Mouse (Mus musculus): ENCODE results near the gene Ly6g6f. TPM values are rescaled to one million over a fixed set of nuclear protein-coding genes. Genes with fewer than 3 reads are reported as not detected.
A peak's percentile ranks its signal among the peaks of the same experiment; 100 is the strongest.

The Ly6g6f gene
- polyA plus RNA-seq (2011; ENCODE audit: insufficient read length, low read depth, missing spikeins): not detected in 2 replicates

DNA sequence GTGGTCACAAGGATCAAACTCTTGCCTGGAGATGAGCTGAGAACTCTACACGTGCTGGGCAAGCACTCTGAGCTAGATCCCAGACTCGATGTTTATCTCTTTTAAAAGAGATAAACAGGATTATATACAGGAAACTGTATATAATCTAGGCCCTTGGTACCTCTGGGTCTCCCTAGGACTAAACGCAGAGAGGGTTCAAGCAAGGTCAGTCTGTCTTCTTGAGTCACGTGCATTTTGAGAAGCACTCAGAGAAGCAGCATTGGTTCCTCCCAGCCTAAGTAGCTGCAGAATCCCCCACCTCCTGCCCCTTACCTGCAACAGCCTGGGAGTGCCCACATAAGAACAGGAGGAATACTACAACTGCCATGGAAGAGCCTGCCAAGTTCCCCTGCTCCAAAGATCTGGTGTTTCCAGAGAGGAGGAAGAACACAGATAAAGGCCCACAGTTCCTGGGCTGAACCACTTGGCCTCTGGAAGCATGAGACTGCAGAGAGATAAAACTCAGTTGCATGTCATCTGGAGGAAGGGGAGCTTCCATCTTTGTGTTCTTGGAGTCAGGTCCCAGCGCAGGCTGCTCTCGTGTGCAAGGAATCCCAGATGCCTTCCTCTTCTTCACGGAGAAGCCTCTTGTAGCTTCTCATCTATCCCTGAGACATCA lies at the start of gene Ly6g6f:
Gene Ly6g6f, minus strand, starts transcription at position 403 of the 658 bp plus-strand sequence.
- Histone ChIP-seq H3K4me1 (ENCODE audit: control insufficient read depth, insufficient read depth, low read length) (0 out of 2 replicates have a peak, but pooled peaks cover 3% of the 10 kb centered on the region), H3K27ac (ENCODE audit: insufficient read depth, low read length) (no peak within 1 kb of the TSS), H3K4me3 (ENCODE audit: insufficient read depth, low read length) (no peak within 1 kb of the TSS)
- TF ChIP-seq CTCF (IDR thresholded peaks at IDR 0.05; ENCODE audit: borderline replicate concordance, insufficient read depth, low read length) (no peak), POLR2A (IDR thresholded peaks at IDR 0.05; ENCODE audit: low read depth, low read length) (no peak)

DNA sequence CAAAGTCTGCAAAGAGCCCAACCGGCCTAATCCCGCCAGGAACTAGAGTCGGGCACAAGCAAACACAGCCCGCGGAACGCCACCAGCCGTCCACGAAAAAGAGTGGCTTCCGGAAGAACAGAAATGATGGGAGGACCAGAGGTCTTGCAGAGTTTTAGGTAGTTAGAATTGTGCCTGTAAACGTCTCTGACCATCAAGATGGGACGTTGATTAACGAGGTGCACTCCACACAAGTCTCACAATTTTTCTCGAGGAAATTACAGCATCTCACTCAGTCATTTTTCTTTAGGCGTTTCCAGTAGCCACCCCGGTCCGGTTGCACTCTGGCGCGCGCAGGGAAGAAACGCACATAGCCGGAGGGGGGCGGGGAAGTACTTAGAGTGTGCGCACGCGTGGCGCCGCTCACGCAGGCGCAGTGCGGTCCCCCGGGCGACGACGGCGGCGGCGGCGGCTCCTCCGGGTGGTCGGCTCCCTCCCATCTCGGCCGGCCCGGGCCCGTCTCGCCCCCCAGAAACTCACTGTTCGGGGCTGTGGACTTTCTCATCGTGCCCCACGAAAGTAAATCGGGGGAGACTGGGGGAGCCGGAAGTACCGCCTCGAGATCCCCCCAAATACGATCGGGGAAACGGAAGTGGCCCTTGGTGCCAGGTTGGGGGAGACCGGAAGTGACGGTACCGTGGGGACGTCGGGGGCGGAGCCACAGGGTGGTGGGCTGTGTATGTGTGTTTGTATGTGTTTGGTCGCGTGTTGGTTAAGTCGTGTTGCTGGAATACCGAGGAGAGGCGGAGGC lies 49.6 kb upstream of the Ly6g6f start, which contains the start of gene Bag6:
Gene Bag6, plus strand, starts transcription at position 378 of the 790 bp plus-strand sequence.
- H3K27ac ChIP-seq (ENCODE audit: insufficient read depth, low read length): peak within 1 kb of the TSS; percentile 80
- TF ChIP-seq POLR2A (IDR thresholded peaks at IDR 0.05; ENCODE audit: low read depth, low read length) (peak; percentile 58), CTCF (IDR thresholded peaks at IDR 0.05; ENCODE audit: borderline replicate concordance, insufficient read depth, low read length) (no peak)
- peak within 1 kb of the TSS; percentile 59 for H3K4me3 ChIP-seq (ENCODE audit: insufficient read depth, low read length)
- H3K4me1 ChIP-seq (ENCODE audit: control insufficient read depth, insufficient read depth, low read length): no peaks in the 10 kb centered on the region

DNA sequence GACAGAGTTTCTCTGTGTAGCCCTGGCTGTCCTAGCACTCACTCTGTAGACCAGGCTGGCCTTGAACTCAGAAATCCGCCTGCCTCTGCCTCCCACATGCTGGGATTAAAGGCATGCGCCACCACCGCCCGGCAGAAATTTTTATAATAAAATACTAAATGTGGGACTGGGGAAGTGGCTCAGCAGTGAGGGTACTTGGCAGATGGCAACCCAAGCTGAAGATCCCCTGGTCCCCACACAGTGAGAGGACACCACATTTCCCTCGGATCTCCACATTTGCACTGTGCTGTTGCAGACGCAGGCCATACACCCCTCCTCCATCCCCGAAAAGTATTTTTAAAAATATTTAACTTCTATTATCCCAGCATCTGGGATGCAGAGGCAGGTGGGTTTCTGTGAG lies 48.1 kb upstream of the Ly6g6f start:
- H3K27ac ChIP-seq (ENCODE audit: insufficient read depth, low read length): no peak overlapping the region
- TF ChIP-seq POLR2A (IDR thresholded peaks at IDR 0.05; ENCODE audit: low read depth, low read length): no peak
- TF ChIP-seq CTCF (IDR thresholded peaks at IDR 0.05; ENCODE audit: borderline replicate concordance, insufficient read depth, low read length): no peak
- no peaks in the 10 kb centered on the region for H3K4me1 ChIP-seq (ENCODE audit: control insufficient read depth, insufficient read depth, low read length)
- H3K4me3 ChIP-seq (ENCODE audit: insufficient read depth, low read length): no peak overlapping the region

DNA sequence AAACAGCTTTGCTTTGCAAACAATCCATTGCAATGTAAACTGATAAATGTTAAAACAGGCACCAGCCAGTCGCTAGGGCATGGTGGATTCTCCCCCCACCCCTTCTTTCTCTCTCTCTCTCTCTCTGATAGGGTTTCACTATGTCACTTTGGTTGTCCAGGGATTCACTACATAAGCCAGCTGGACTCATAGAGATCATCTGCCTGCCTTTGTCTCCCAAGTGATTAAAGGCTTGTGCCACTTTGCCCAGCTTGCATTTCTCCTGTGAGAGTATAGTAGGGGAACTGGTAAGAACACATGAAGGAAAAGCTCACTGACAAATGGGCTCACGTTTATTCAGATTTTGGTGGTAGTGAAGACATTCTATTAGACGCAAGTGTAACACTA lies 46.8 kb upstream of the Ly6g6f start:
- H3K4me3 ChIP-seq (ENCODE audit: insufficient read depth, low read length): no peak overlapping the region
- 0 out of 2 replicates have a peak, but pooled peaks cover 5% of the 10 kb centered on the region for H3K4me1 ChIP-seq (ENCODE audit: control insufficient read depth, insufficient read depth, low read length)
- TF ChIP-seq POLR2A (IDR thresholded peaks at IDR 0.05; ENCODE audit: low read depth, low read length) (no peak), CTCF (IDR thresholded peaks at IDR 0.05; ENCODE audit: borderline replicate concordance, insufficient read depth, low read length) (no peak)
- H3K27ac ChIP-seq (ENCODE audit: insufficient read depth, low read length): no peak overlapping the region

DNA sequence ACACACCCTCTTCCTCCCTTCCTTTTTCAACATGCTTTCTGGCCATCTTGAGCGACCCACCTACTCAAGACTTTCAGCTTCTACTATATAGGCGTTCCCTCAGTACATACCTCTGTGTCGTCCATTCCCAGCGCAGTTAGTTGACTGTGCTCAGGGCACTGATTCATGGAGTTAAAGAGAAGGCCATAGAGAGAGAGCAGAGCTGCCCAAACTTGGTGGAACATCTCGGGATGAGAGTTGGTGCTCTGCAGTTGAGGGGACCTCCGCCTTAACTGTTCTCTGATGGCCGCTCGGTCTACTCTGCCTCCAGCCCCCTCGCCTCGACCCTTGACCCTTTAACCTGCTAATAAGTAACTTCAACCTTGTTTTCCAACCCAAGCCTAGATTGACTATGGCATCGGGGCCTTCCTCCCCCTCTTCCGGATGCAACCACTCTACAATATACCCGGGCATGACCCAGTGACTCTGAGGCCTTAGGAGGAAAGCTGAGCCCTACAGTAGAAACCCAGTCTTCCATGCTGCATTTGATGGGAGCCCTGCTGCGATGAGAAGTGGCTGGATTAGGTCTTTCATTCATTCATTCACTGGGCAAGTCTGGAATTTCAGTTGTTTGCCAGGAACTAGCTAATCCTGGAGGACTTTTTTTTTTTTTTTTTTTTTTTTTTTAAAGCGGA lies 46.2 kb upstream of the Ly6g6f start, which contains the start of gene Apom:
Gene Apom, minus strand, starts transcription at position 551 of the 674 bp plus-strand sequence.
- H3K4me1 ChIP-seq (ENCODE audit: control insufficient read depth, insufficient read depth, low read length): 0 out of 2 replicates have a peak, but pooled peaks cover 8% of the 10 kb centered on the region
- no peak for TF ChIP-seq POLR2A (IDR thresholded peaks at IDR 0.05; ENCODE audit: low read depth, low read length)
- no peak for TF ChIP-seq CTCF (IDR thresholded peaks at IDR 0.05; ENCODE audit: borderline replicate concordance, insufficient read depth, low read length)
- no peak within 1 kb of the TSS for H3K27ac ChIP-seq (ENCODE audit: insufficient read depth, low read length)
- no peak within 1 kb of the TSS for H3K4me3 ChIP-seq (ENCODE audit: insufficient read depth, low read length)

DNA sequence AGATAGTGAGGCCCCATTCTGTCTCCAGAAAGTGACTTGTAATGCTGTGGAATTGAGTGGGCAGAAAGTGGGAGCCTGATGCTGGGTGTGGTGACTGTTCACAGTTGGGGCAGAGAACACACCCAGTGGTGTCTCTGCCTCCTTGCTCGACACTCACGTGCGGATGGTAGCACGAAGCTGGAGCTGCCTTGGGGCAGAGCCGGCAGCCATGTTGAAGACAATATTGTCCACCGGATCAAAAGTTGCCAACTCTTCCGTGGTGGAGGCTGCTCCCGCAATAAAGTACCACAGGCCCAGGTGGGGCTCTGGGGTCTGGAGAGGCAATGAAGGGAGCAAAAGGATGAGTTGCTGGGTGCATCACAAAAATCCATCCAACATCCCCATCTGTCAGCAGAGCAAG lies 45.6 kb upstream of the Ly6g6f start:
- no peak for TF ChIP-seq CTCF (IDR thresholded peaks at IDR 0.05; ENCODE audit: borderline replicate concordance, insufficient read depth, low read length)
- TF ChIP-seq POLR2A (IDR thresholded peaks at IDR 0.05; ENCODE audit: low read depth, low read length): no peak
- H3K4me1 ChIP-seq (ENCODE audit: control insufficient read depth, insufficient read depth, low read length): 0 out of 2 replicates have a peak, but pooled peaks cover 8% of the 10 kb centered on the region
- H3K4me3 ChIP-seq (ENCODE audit: insufficient read depth, low read length): no peak overlapping the region
- H3K27ac ChIP-seq (ENCODE audit: insufficient read depth, low read length): no peak overlapping the region

DNA sequence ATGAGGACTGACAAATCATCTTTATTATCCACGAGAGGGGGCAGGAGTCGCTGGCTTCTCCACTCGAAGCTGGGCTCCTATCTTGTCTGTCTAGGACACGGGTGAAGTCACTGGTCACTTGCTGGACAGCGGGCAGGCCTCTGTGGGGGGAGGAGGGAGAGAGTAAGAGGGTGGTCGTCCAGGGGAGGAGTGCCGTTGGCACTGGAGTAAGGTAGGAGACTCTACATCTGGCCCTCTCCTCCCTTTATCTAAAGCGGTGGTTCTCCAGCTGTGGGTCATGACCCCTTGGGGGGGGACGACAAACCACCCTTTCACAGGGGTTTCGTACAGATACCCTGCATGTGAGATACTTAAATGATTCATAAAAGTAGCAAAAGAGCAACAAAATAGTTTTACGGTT lies 43.6 kb upstream of the Ly6g6f start:
- no peak overlapping the region for H3K27ac ChIP-seq (ENCODE audit: insufficient read depth, low read length)
- H3K4me1 ChIP-seq (ENCODE audit: control insufficient read depth, insufficient read depth, low read length): peaks cover 11% of the 10 kb centered on the region; the same call in 1 of the 2 replicates
- H3K4me3 ChIP-seq (ENCODE audit: insufficient read depth, low read length): no peak overlapping the region
- no peak for TF ChIP-seq POLR2A (IDR thresholded peaks at IDR 0.05; ENCODE audit: low read depth, low read length)
- TF ChIP-seq CTCF (IDR thresholded peaks at IDR 0.05; ENCODE audit: borderline replicate concordance, insufficient read depth, low read length): no peak

DNA sequence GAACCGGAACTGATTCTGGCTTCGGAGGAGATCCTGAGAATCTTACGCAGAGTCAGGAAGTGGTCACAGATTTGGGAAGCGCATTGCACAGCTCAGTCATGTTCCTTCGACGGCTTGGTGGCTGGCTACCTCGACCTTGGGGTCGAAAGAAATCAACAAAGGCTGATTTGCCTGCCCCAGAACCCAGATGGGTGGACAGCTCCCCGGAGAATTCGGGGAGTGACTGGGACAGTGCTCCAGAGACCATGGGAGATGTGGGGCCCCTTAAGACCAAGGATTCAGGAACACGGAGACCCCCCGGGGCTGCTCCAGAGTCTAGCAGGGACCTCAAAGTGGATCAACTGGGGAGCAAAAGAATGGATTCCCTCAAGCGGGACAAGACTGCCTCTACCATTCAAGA lies 41.6 kb upstream of the Ly6g6f start:
- Histone ChIP-seq H3K4me3 (ENCODE audit: insufficient read depth, low read length) (peak overlapping the region; percentile 64), H3K27ac (ENCODE audit: insufficient read depth, low read length) (peak overlapping the region; percentile 19; the same call in 1 of the 2 replicates)
- TF ChIP-seq CTCF (IDR thresholded peaks at IDR 0.05; ENCODE audit: borderline replicate concordance, insufficient read depth, low read length): no peak
- no peak for TF ChIP-seq POLR2A (IDR thresholded peaks at IDR 0.05; ENCODE audit: low read depth, low read length)

DNA sequence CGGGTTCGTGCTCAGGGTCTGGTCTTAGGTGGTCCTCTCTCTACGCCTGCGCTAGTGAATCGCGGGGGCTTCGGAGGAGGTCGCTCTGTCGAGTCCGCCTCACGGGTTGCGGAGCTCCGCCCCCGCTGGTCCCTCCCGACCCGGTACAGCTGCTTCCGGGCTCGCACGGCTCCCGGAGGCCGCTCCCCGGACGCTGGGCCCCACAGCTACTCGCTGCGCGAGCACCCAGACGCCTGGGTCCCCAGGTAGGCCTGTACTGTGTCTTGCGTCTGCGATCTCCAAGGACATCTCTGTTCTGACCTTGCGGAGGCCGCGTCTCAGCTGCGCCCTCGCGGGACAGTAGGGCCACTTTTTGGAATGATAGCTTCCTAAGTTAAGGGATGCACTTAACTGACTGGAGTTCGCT lies 40.8 kb upstream of the Ly6g6f start, which contains the start of gene D17H6S53E:
Gene D17H6S53E, plus strand, starts transcription at position 168 of the 406 bp plus-strand sequence.
- Histone ChIP-seq H3K27ac (ENCODE audit: insufficient read depth, low read length) (peak within 1 kb of the TSS; percentile 19), H3K4me1 (ENCODE audit: control insufficient read depth, insufficient read depth, low read length) (peaks cover 11% of the 10 kb centered on the region; the same call in 1 of the 2 replicates), H3K4me3 (ENCODE audit: insufficient read depth, low read length) (peak within 1 kb of the TSS; percentile 64)
- TF ChIP-seq CTCF (IDR thresholded peaks at IDR 0.05; ENCODE audit: borderline replicate concordance, insufficient read depth, low read length) (no peak), POLR2A (IDR thresholded peaks at IDR 0.05; ENCODE audit: low read depth, low read length) (peak; percentile 89)

More for the DNA sequence above, 41.6 kb upstream of the Ly6g6f start:
- H3K4me1 ChIP-seq (ENCODE audit: control insufficient read depth, insufficient read depth, low read length): peaks cover 11% of the 10 kb centered on the region; the same call in 1 of the 2 replicates
